Mouse (Mus musculus) embryonic facial prominence, embryonic 13.5 days (tissue): ENCODE measurements around the gene Pik3r2. TPM values are rescaled to one million over a fixed set of nuclear protein-coding genes. Genes with fewer than 3 reads are reported as not detected.
A peak's percentile ranks its signal among the peaks of the same experiment; 100 is the strongest.

ENCODE experiments used
- ATAC-seq: fragments of 200-750 bp; cut with Nextera tagmentation; 2 replicates; pipeline ENCODE4 v1.8.0; 2017; ENCODE audit warnings: low read depth; ENCODE audit not compliant: insufficient number of reproducible peaks, insufficient read depth, low FRiP score, low TSS enrichment
- H3K27ac ChIP-seq: fragments of 300-500 bp; sonication (generic); 2 replicates; pipeline ENCODE4 v1.5.1; 2015; ENCODE audit warnings: moderate library complexity, mild to moderate bottlenecking, inconsistent platforms
- H3K27me3 ChIP-seq: fragments of 300-500 bp; sonication (generic); 2 replicates; pipeline ENCODE4 v1.6.1; 2015; ENCODE audit warnings: mild to moderate bottlenecking, inconsistent platforms
- H3K36me3 ChIP-seq: fragments of 300-500 bp; sonication (generic); 2 replicates; pipeline ENCODE4 v1.6.1; 2015; ENCODE audit warnings: mild to moderate bottlenecking, inconsistent platforms
- H3K4me1 ChIP-seq: fragments of 300-500 bp; sonication (generic); 2 replicates; pipeline ENCODE4 v1.6.1; 2015; ENCODE audit warnings: inconsistent platforms
- H3K4me2 ChIP-seq: fragments of 300-500 bp; sonication (generic); 2 replicates; pipeline ENCODE4 v1.6.1; 2015; ENCODE audit warnings: moderate library complexity, mild to moderate bottlenecking, inconsistent platforms
- H3K4me3 ChIP-seq: fragments of 300-500 bp; sonication (generic); 2 replicates; pipeline ENCODE4 v1.5.1; 2015; ENCODE audit warnings: mild to moderate bottlenecking, inconsistent platforms
- H3K9ac ChIP-seq: fragments of 300-500 bp; sonication (generic); 2 replicates; pipeline ENCODE4 v1.6.1; 2015; ENCODE audit warnings: mild to moderate bottlenecking, inconsistent platforms
- H3K9me3 ChIP-seq: fragments of 300-500 bp; sonication (generic); 2 replicates; pipeline ENCODE4 v1.6.1; 2016; ENCODE audit warnings: inconsistent platforms
- WGBS: fragments of 180-500 bp; shearing (Covaris S2); methylation state at CpG from one replicate; pipeline ENCODE4 v1.1.7; 2015; ENCODE audit warnings: mixed read lengths; 5-methylcytosine and 5-hydroxymethylcytosine counted together
- microRNA-seq: library from miRNA; unstranded; fragments of <30 nt; microRNA quantifications from one replicate; pipeline ENCODE4, GENCODE M21; 2016
- polyA plus RNA-seq: library from polyadenylated mRNA; unstranded; fragments of >200 nt; fragmentation: Nextera tagmentation; extraction: Ambion mirVana; gene quantifications from 2 replicates; pipeline ENCODE4 v1.2.1, GENCODE M21; 2015

Pik3r2 gene
- polyA plus RNA-seq, 1 experiment from 2014 or later, result 76.8 TPM

DNA sequence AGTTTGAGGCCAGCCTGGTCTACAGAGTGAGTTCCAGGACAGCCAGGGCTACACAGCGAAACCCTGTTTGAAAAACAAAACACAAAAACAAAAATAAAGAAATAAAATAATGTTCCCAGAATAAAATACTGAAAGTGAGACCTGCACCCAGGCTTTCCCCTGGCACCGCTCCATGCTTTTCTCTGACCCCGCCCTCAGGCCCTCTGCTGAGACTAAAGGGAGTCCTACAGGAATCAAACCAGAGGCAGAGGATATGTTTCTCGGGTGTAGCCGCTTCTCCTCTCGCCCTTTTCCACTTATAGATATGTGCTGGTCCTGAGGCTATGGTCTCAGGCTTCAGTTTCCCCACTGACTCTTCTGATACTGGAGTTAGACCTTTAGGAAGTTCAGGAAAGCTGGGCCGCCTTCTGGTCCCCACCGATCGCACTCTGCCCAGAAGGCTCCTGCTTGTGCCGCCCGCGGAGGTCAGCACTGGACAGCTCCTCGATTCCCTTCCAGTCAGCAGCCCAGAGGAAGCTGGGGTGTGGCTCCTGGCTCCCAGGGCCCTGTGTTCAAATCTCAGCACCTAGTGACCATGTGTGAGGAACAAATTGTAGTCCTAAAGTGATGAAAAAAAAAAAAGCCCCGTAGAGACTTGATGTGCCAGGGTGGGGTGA is 50.6 kb downstream of the Pik3r2 start:
- Histone ChIP-seq H3K4me3 (no peak overlapping the region), H3K9me3 (no peaks in the 10 kb centered on the region), H3K9ac (no peak overlapping the region), H3K4me2 (no peak overlapping the region), H3K36me3 (no peaks in the 10 kb centered on the region), H3K27me3 (peaks cover 54% of the 10 kb centered on the region), H3K27ac (no peak overlapping the region), H3K4me1 (peaks cover 11% of the 10 kb centered on the region)
- ATAC-seq, result no peak
- 23% methylated on average over 14 of the region's 14 CpGs for WGBS

DNA sequence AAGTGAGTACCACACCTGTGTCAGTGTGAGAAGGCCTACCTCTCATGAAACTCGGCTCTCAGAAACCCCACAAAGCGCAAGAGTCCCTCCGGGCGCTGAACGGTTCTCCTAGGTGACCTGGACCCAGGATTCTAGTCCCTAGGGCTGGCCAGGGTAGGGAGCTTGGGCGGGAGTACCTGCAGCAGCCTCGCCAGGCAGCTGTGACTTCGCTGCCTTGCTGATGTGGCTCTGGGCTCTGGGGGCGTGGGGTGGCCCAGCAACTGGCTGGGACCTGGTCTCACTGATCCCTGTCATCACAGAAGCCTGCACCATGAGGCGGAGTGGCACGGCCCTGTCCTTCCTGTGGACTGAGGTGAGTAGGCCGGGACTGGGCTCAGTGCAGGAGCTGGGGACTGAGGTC is 52.3 kb downstream of the Pik3r2 start:
- H3K4me1 ChIP-seq, result 0 out of 2 replicates have a peak, but pooled peaks cover 3% of the 10 kb centered on the region
- H3K4me2 ChIP-seq, result no peak overlapping the region
- no peaks in the 10 kb centered on the region for H3K9me3 ChIP-seq
- H3K27me3 ChIP-seq, result peaks cover 37% of the 10 kb centered on the region
- 77% methylated on average over 12 of the region's 12 CpGs for WGBS
- H3K36me3 ChIP-seq, result no peaks in the 10 kb centered on the region
- no peak overlapping the region for H3K27ac ChIP-seq
- no peak overlapping the region for H3K4me3 ChIP-seq
- no peak overlapping the region for H3K9ac ChIP-seq
- ATAC-seq, result no peak

DNA sequence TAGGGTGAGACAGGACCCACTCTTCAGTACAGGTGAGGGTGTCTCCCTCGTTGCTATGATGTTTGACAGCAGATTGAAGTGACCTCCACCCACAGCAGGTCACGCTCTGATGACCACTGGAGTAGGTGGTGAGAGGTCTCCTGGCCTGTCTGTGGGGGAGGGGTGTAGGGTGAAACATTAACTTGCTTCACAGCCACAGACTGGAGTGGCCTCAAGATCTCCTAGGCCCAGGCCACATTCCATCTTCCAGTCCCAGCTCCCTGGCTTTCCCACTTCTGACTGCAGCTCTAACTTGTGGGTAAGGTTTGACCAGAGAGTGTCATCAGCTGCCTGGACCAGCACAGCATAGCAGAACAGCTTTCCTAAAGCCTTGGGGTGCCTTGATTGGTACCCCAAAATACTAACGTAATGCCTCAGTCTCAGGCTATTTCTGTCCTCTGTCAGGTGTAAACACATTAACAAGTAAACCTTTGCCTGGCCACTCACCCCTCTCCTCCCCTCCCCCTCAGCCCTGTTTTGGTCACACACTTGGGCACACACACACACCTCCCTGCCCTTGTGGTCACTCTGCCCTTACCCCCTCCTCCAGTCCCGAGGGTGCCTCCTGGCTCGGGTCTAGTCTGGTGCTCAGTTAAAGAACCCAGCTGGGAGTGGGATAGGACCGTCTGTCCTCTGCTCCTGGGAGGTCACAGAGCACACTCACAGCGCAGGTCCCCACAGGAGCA is 52.9 kb downstream of the Pik3r2 start, which contains the start of gene Pde4c:
Pde4c (plus strand) TSS at position 235 of the 725 bp plus-strand sequence.
- 60% methylated on average over 7 of the region's 7 CpGs for WGBS
- H3K4me1 ChIP-seq, result 0 out of 2 replicates have a peak, but pooled peaks cover 3% of the 10 kb centered on the region
- no peak within 1 kb of the TSS for H3K4me2 ChIP-seq
- no peak within 1 kb of the TSS for H3K27ac ChIP-seq
- ATAC-seq, result 0 out of 2 replicates have a peak, but pooled peaks have one; percentile 18
- H3K36me3 ChIP-seq, result no peaks in the 10 kb centered on the region
- H3K9me3 ChIP-seq, result no peaks in the 10 kb centered on the region
- H3K27me3 ChIP-seq, result peaks cover 32% of the 10 kb centered on the region
- no peak within 1 kb of the TSS for H3K4me3 ChIP-seq
- no peak within 1 kb of the TSS for H3K9ac ChIP-seq

GRCm38 (mm10) chr8:70721601-70722000 is 54.9 kb downstream of the Pik3r2 start:
- Histone ChIP-seq H3K9me3 (no peaks in the 10 kb centered on the region), H3K4me2 (no peak overlapping the region), H3K9ac (no peak overlapping the region), H3K36me3 (no peaks in the 10 kb centered on the region), H3K4me3 (no peak overlapping the region), H3K27me3 (peaks cover 12% of the 10 kb centered on the region), H3K27ac (no peak overlapping the region), H3K4me1 (0 out of 2 replicates have a peak, but pooled peaks cover 3% of the 10 kb centered on the region)
- no peak for ATAC-seq
- WGBS, result 84% methylated on average over 8 of the region's 8 CpGs

DNA sequence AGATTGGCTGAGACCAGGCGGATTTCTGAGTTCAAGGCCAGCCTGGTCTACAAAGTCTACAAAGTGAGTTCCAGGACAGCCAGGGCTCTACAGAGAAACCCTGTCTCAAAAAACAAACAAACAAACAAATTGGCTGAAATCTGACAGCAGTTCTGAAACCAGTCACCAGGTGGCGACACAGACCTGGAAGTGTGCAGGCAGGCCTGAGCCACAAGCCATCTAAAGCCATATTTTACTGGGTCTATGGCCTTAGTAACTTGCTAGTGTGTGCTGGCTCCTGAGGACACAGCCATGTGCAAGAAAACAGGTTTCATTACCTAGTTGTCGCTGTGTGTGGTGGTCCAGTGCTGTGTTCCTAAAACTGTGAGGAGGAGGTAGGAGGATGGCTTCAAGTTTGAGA is 55.8 kb downstream of the Pik3r2 start:
- Histone ChIP-seq H3K27me3 (peaks cover 4% of the 10 kb centered on the region), H3K4me1 (no peaks in the 10 kb centered on the region), H3K9me3 (no peaks in the 10 kb centered on the region), H3K4me3 (no peak overlapping the region), H3K4me2 (no peak overlapping the region), H3K27ac (no peak overlapping the region), H3K36me3 (no peaks in the 10 kb centered on the region), H3K9ac (no peak overlapping the region)
- WGBS, result 4% methylated on average over 3 of the region's 3 CpGs
- ATAC-seq, result no peak

DNA sequence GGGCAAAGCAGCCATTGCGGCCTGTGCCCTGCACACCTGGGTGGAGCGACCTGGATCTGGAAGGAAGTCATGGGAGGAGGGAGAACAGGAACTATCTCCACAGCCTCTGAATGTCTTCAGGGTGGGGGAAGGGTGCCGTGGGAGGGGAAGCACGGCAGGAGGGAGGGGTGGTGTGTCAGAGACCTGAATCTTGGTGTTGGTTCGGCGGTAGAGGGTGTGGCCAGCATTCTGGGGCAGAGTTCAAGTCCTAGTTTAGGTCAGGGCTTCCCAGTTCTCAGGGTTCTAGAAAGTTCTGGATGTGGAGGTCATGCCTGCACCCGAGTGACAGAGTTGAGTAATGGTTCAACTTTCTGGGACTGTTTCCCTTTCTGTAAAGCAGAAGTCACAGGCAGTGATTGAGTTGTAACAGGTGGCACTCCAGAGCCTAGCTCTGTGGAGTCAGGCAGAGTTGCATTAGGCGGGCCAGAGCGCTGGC is 56.7 kb downstream of the Pik3r2 start:
- Histone ChIP-seq H3K27me3 (no peaks in the 10 kb centered on the region), H3K4me2 (no peak overlapping the region), H3K9me3 (no peaks in the 10 kb centered on the region), H3K4me1 (no peaks in the 10 kb centered on the region), H3K27ac (no peak overlapping the region), H3K36me3 (no peaks in the 10 kb centered on the region), H3K9ac (no peak overlapping the region), H3K4me3 (no peak overlapping the region)
- 65% methylated on average over 9 of the region's 9 CpGs for WGBS
- no peak for ATAC-seq

DNA sequence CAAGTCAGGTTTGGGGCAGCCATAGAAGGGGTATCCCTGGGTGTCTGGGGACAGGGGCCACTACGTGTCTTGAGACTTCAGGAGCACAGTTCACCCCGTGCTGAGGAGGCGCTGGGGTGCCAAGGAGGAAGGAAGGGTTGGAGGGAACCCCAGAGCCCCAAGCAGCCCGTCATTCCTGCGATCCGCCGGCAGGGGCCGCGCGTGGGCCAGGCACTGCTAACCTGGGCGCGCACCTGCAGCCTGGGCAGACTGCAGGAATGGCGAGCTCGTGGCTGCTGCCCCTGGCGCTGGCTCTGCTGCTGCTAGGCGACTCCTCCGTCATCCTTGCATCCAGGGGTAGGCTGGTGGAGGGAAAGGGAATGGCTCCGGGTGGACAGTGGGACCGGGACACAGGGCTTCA is 58.2 kb downstream of the Pik3r2 start, which contains the start of gene Gm3336:
Gm3336 (plus strand) TSS at position 247 of the 400 bp plus-strand sequence.
- H3K4me1 ChIP-seq, result no peaks in the 10 kb centered on the region
- no peaks in the 10 kb centered on the region for H3K36me3 ChIP-seq
- no peak within 1 kb of the TSS for H3K4me3 ChIP-seq
- no peaks in the 10 kb centered on the region for H3K27me3 ChIP-seq
- WGBS, result 2% methylated on average over 19 of the region's 19 CpGs
- peak within 1 kb of the TSS; percentile 24; the same call in 1 of the 2 replicates for H3K4me2 ChIP-seq
- no peak within 1 kb of the TSS for H3K27ac ChIP-seq
- H3K9ac ChIP-seq, result peak within 1 kb of the TSS; percentile 6; the same call in 1 of the 2 replicates
- no peak for ATAC-seq
- no peaks in the 10 kb centered on the region for H3K9me3 ChIP-seq

Small RNA genes lying within 50 kb of the gene (microRNA-seq; reads per million reads assigned to microRNA genes)
- not detected for gene Mir7240

Other genes starting within 250 kb of the Pik3r2 start
- gene Fkbp8, start 249.0 kb downstream of the Pik3r2 start, polyA plus RNA-seq, result 297 and 306 TPM in 2 replicates
- gene Kxd1, start 248.8 kb downstream of the Pik3r2 start, polyA plus RNA-seq, result 55.4 and 59.9 TPM in 2 replicates
- 20.6 and 21.3 TPM in 2 replicates for gene Ell, start 237.3 kb downstream of the Pik3r2 start, polyA plus RNA-seq
- gene Isyna1, start 182.3 kb downstream of the Pik3r2 start, polyA plus RNA-seq, result 153 and 166 TPM in 2 replicates
- 100 and 107 TPM in 2 replicates for gene Ssbp4, start 167.8 kb downstream of the Pik3r2 start, polyA plus RNA-seq
- gene Lrrc25, start 160.6 kb downstream of the Pik3r2 start, polyA plus RNA-seq, result 1.9 TPM in 2 replicates
- 0.14 and 0.22 TPM in 2 replicates for gene Gdf15, start 144.3 kb downstream of the Pik3r2 start, polyA plus RNA-seq
- gene Pgpep1, start 116.3 kb downstream of the Pik3r2 start, polyA plus RNA-seq, result 50.5 and 63.1 TPM in 2 replicates
- 248 and 270 TPM in 2 replicates for gene Lsm4, start 103.5 kb downstream of the Pik3r2 start, polyA plus RNA-seq
- 54.7 and 68.5 TPM in 2 replicates for gene Jund, start 77.8 kb downstream of the Pik3r2 start, polyA plus RNA-seq
- gene Iqcn, start 73.3 kb downstream of the Pik3r2 start, polyA plus RNA-seq, result 0.07 TPM in 1 of 2 replicates, not detected in the other
- gene Gm3336, start 58.2 kb downstream of the Pik3r2 start, polyA plus RNA-seq, result not detected in 2 replicates
- 0.13 and 0.14 TPM in 2 replicates for gene Pde4c, start 53.0 kb downstream of the Pik3r2 start, polyA plus RNA-seq
- gene Rab3a, start 22.0 kb downstream of the Pik3r2 start, polyA plus RNA-seq, result 23.8 TPM in 2 replicates
- 29.3 and 36.7 TPM in 2 replicates for gene Mpv17l2, start 15.8 kb downstream of the Pik3r2 start, polyA plus RNA-seq
- 12.5 and 13.8 TPM in 2 replicates for gene Mast3, start 28.3 kb upstream of the Pik3r2 start, polyA plus RNA-seq
- gene Il12rb1, start 31.7 kb upstream of the Pik3r2 start, polyA plus RNA-seq, result 0.07 and 0.54 TPM in 2 replicates
- 5.9 and 7.7 TPM in 2 replicates for gene Arrdc2, start 63.0 kb upstream of the Pik3r2 start, polyA plus RNA-seq
- gene Kcnn1, start 86.5 kb upstream of the Pik3r2 start, polyA plus RNA-seq, result 3.2 and 5.3 TPM in 2 replicates
- 108 and 124 TPM in 2 replicates for gene Ccdc124, start 97.2 kb upstream of the Pik3r2 start, polyA plus RNA-seq
- gene Slc5a5, start 116.0 kb upstream of the Pik3r2 start, polyA plus RNA-seq, result 0.18 and 0.32 TPM in 2 replicates
- 4,412 and 4,959 TPM in 2 replicates for gene Rpl18a, start 120.7 kb upstream of the Pik3r2 start, polyA plus RNA-seq
- gene Map1s, start 129.2 kb upstream of the Pik3r2 start, polyA plus RNA-seq, result 49.8 and 52.6 TPM in 2 replicates